Mouse (Mus musculus): ENCODE results near the gene Nufip2. TPM values are rescaled to one million over a fixed set of nuclear protein-coding genes. Genes with fewer than 3 reads are reported as not detected.

Gene Nufip2
- polyA plus RNA-seq, 1 experiment, result 8.0 TPM

DNA sequence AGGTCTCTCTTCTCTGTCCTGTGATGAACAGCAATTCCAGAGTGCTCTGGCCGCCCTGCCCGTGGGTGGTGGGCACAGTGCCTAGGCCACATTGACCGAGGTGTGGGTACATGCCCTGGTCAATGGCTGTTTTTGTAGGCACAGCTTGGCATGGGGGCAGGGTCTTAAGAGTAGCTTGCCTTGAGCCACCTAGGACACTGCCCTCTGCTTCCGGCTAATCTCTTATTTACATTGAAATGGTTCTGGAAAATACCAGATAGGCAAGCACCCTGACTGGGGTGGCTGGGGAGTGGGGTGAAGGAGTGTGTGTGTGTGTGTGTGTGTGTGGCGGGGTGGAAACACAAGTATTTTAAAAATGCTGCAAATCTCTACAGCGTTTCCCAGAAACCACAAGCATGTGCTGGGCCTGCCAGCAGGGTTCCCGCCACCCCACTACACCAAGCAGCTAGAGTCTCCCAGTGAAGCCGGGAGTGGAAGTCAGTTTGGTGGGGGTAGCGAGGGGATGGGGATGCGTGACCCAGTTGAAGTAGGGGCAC is 97.3 kb downstream of the Nufip2 start:
- peak overlapping the region; percentile 86 for H3K4me3 ChIP-seq (replicated peaks)
- TF ChIP-seq GATA1 (IDR thresholded peaks at IDR 0.05; ENCODE audit: borderline replicate concordance, low read length), result no peak
- TF ChIP-seq FLI1 (IDR thresholded peaks at IDR 0.05; ENCODE audit: low read length), result no peak
- no peaks in the 10 kb centered on the region for H3K27me3 ChIP-seq (replicated peaks)
- no peaks in the 10 kb centered on the region for H3K9me3 ChIP-seq
- peaks cover 26% of the 10 kb centered on the region for H3K36me3 ChIP-seq (replicated peaks; ENCODE audit: low read length)
- peaks cover 99% of the 10 kb centered on the region for H3K4me1 ChIP-seq

DNA sequence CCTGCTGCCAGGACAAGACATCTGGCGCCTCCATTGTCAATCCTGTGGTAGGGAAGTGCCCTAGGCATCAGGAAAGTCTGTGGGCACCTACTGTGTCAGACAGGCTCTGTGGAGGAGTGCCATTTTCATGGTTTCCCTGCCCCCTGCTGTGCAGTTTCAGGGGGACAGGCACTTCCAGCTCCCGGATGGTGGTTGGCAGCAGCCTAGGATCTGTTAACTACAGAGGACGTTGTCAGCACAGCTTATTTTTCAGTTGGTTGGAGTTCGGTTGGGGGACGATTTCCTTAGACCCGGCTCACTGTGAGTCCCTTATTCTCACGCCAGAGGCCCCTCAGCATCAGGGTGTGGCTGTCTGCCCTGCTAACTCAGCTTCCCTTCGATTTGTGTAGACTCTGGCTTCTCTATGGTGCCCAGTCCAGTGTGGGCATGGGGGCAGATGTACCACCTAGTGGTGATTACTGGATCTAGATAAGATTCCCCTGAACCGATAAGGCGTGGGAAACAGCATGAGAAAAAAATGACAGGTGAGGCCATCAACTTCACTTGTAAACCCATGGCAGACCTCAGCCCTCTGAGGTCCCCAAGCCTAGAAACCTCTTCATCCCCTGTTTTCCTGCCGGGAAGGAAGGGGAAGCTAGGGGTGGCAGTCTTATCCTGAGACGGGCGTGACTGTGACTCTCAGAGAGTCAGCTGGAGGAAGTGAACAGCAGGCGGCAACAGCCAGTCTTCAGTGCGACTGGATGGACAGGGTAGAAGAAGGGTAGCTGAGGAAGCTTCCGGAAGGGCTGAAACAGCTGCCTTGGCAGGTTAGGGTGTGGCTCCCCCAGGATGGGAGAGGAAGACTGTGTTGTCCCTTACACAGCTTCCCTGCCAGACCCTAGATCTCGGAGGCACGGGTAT is 98.0 kb downstream of the Nufip2 start:
- H3K4me1 ChIP-seq, result peaks cover 99% of the 10 kb centered on the region
- H3K36me3 ChIP-seq (replicated peaks; ENCODE audit: low read length), result peaks cover 20% of the 10 kb centered on the region

DNA sequence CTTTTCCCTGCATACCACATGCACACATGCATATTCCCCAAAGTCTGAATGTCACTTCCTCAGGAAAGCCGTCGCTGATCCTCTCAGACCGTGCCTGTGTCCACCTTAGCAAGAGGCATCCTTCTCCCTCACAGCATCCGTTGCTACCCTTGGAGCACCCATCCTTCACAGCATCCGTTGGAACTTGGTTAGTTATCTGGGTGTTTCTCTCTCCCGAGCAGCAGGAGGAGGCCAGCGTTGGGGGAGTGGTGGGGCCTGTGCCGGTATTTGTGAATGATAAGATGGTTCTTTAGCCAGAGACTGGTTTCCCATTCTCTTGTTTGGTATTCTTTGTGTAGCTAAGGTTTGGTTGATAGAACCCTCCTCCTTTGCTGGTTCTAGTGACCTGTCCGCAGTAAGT is 98.9 kb downstream of the Nufip2 start:
- Histone ChIP-seq H3K4me1 (peaks cover 97% of the 10 kb centered on the region), H3K27me3 (replicated peaks) (no peaks in the 10 kb centered on the region), H3K4me3 (replicated peaks) (peak overlapping the region; percentile 87)

More for the DNA sequence above, 98.0 kb downstream of the Nufip2 start:
- no peaks in the 10 kb centered on the region for H3K27me3 ChIP-seq (replicated peaks)
- TF ChIP-seq FLI1 (IDR thresholded peaks at IDR 0.05; ENCODE audit: low read length) (no peak), GATA1 (IDR thresholded peaks at IDR 0.05; ENCODE audit: borderline replicate concordance, low read length) (no peak)
- peak overlapping the region; percentile 86 for H3K4me3 ChIP-seq (replicated peaks)
- no peaks in the 10 kb centered on the region for H3K9me3 ChIP-seq

DNA sequence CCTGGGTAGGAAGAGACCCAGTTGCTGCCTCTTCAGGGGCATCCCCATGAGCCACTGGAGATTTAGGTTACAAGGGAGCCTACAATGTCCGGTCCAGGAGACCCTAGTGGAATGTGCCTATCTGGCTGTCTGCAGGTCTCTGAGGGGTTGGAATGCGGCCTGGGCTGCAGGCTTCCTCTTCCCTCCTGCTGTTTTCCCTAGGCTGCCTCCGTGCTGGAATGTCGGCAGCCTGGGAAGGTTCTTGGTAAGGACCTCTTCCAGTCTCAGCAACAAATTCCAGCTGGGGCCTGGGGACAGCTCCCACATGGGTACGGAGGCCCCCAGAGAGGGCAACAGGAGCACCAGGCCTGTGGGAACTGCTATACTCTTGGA is 99.4 kb downstream of the Nufip2 start:
- Histone ChIP-seq H3K9me3 (no peaks in the 10 kb centered on the region), H3K36me3 (replicated peaks; ENCODE audit: low read length) (peaks cover 14% of the 10 kb centered on the region), H3K27me3 (replicated peaks) (no peaks in the 10 kb centered on the region), H3K4me1 (peaks cover 97% of the 10 kb centered on the region), H3K4me3 (replicated peaks) (peak overlapping the region; percentile 87)
- no peak for TF ChIP-seq GATA1 (IDR thresholded peaks at IDR 0.05; ENCODE audit: borderline replicate concordance, low read length)

More for the DNA sequence above, 98.9 kb downstream of the Nufip2 start:
- TF ChIP-seq GATA1 (IDR thresholded peaks at IDR 0.05; ENCODE audit: borderline replicate concordance, low read length) (no peak), FLI1 (IDR thresholded peaks at IDR 0.05; ENCODE audit: low read length) (no peak)
- H3K9me3 ChIP-seq, result no peaks in the 10 kb centered on the region
- peaks cover 14% of the 10 kb centered on the region for H3K36me3 ChIP-seq (replicated peaks; ENCODE audit: low read length)

DNA sequence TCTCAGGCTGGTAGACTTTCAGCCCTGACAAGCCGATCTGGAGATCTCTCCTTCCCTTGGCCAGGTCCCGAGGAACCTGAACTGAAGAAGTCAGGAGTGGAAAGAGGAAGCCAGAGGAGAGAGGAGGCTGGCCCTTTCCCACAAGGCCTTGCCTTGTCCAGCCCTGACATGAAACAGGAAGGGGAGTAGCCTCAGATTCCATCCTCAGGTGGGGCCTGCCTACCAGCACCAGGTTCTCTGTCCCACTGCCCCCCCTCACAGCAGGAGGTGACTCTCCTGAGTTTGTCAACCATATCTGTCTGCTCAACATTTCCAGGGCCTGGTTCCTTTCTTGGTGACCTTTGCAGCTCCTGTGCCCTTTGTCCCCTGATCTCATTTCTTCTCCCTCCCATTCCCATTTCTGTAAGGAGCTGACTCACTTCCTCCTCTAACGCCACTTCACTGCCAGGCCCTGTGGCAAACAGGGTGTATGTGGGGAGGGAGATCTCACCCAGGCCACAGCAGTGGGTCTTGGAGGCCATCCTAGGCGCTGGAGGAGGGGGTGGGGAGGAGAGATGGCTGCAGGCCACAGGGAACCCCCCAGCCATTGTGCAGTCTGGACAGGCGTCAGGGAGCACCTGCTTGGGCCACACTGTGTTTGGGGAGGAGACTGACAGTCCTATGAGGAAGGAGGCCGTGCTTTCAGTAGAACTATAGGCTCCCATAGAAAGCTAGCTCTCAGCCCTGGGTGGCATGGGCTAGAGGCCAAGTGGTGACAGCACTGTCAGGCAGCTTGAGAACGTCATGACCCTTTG is 100.0 kb downstream of the Nufip2 start:
- Histone ChIP-seq H3K36me3 (replicated peaks; ENCODE audit: low read length) (peaks cover 8% of the 10 kb centered on the region), H3K4me1 (peaks cover 97% of the 10 kb centered on the region), H3K4me3 (replicated peaks) (peak overlapping the region; percentile 87), H3K27me3 (replicated peaks) (no peaks in the 10 kb centered on the region), H3K9me3 (no peaks in the 10 kb centered on the region)
- TF ChIP-seq GATA1 (IDR thresholded peaks at IDR 0.05; ENCODE audit: borderline replicate concordance, low read length) (no peak), FLI1 (IDR thresholded peaks at IDR 0.05; ENCODE audit: low read length) (no peak)

DNA sequence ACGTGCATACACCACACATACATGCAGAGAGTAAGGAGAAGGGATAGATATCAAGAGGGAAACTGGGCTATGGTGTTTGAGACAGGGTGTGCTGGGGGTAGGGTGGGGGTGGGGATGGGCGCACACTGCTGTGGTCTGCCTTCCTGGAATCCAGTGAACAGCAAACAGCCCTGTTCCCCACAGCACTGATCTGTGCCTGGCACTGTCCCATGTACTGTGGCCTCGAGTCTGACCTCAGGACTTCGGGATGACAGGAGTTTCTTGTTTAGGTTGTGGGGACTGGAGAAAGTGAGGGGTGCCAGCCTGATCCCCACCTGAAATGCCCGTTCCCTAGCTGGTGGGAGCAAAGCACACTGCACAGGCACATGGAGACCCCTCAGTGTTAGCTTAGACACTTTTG is 101.8 kb downstream of the Nufip2 start, which contains the start of gene Gm10277:
Gene Gm10277 (minus strand): TSS at position 41 of the 400 bp plus-strand sequence.
- TF ChIP-seq GATA1 (IDR thresholded peaks at IDR 0.05; ENCODE audit: borderline replicate concordance, low read length), result no peak
- no peak for TF ChIP-seq FLI1 (IDR thresholded peaks at IDR 0.05; ENCODE audit: low read length)
- Histone ChIP-seq H3K4me3 (replicated peaks) (peak within 1 kb of the TSS; percentile 87), H3K4me1 (peaks cover 98% of the 10 kb centered on the region), H3K9me3 (no peaks in the 10 kb centered on the region), H3K27me3 (replicated peaks) (no peaks in the 10 kb centered on the region), H3K36me3 (replicated peaks; ENCODE audit: low read length) (no peaks in the 10 kb centered on the region)

DNA sequence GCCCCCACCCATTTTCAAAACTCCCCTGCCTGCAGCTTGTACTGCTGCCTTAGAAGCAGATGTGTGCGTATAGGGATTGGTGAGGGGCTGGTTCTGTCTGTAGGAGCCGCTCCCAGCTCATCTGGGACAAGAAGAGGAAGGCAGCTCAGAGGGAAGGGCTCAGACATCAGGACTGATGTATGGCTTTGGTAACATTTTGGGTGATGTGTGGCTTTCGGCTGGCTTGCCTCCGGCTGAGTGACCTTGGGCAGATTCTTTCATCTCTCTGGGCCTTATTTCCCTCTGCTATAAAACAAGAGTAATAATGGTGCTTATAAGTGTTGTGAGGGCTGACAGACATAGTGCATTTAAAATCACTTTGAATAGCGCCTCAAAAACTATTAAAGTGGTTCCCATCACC is 103.6 kb downstream of the Nufip2 start:
- no peak for TF ChIP-seq GATA1 (IDR thresholded peaks at IDR 0.05; ENCODE audit: borderline replicate concordance, low read length)
- no peak for TF ChIP-seq FLI1 (IDR thresholded peaks at IDR 0.05; ENCODE audit: low read length)
- H3K36me3 ChIP-seq (replicated peaks; ENCODE audit: low read length), result no peaks in the 10 kb centered on the region
- no peak overlapping the region for H3K4me3 ChIP-seq (replicated peaks)
- no peaks in the 10 kb centered on the region for H3K27me3 ChIP-seq (replicated peaks)
- peaks cover 94% of the 10 kb centered on the region for H3K4me1 ChIP-seq
- no peaks in the 10 kb centered on the region for H3K9me3 ChIP-seq

DNA sequence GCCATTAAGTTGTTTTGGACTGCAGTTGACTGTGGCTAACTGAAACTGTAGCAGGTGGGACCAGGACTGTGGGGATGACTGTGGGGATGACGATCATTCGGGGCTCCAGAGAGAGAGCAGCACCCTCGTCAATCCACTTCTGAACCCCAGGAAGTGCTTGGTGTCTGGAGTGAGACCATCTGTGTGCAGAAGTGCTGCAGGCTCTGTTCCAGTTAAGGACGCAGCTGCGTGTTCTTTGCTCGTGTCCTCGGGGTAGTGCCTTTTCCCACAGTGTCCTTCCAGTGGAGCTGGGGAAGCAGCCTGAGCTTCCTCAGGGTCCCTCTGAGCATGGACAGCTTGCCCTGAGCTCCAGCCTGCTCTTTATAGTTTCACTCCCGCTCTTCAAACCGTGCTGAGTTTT is 104.3 kb downstream of the Nufip2 start:
- Histone ChIP-seq H3K4me1 (peaks cover 90% of the 10 kb centered on the region), H3K9me3 (no peaks in the 10 kb centered on the region), H3K36me3 (replicated peaks; ENCODE audit: low read length) (no peaks in the 10 kb centered on the region), H3K4me3 (replicated peaks) (peak overlapping the region; percentile 59), H3K27me3 (replicated peaks) (no peaks in the 10 kb centered on the region)
- no peak for TF ChIP-seq GATA1 (IDR thresholded peaks at IDR 0.05; ENCODE audit: borderline replicate concordance, low read length)
- TF ChIP-seq FLI1 (IDR thresholded peaks at IDR 0.05; ENCODE audit: low read length), result no peak

DNA sequence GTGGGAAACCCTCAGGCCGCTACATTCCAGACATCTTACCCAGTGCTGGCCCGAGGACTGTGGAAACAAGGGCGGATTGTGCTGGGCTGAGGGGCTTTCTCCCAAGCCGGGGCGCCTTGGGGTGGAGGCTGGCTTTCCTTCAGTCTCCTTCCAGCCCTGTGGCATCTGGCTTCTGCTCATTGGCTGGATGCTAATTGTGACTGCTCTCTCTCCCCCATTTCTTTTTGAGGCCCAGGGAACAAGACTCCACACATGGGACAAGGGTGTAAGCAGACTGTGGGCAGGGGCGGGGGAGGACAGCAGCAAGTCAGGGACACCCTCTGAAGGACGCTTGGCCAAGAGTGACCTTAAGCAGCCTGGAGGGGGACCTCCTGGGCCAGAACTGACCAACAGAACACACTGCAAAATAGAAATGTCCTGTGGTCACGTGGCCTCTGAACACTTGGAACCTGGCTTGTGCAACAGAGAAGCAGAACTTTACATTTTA is 105.3 kb downstream of the Nufip2 start:
- peak overlapping the region; percentile 7 for H3K4me3 ChIP-seq (replicated peaks)

More for the DNA sequence above, 105.3 kb downstream of the Nufip2 start:
- Histone ChIP-seq H3K9me3 (no peaks in the 10 kb centered on the region), H3K27me3 (replicated peaks) (no peaks in the 10 kb centered on the region), H3K4me1 (peaks cover 85% of the 10 kb centered on the region), H3K36me3 (replicated peaks; ENCODE audit: low read length) (no peaks in the 10 kb centered on the region)
- no peak for TF ChIP-seq FLI1 (IDR thresholded peaks at IDR 0.05; ENCODE audit: low read length)
- TF ChIP-seq GATA1 (IDR thresholded peaks at IDR 0.05; ENCODE audit: borderline replicate concordance, low read length), result no peak

Other genes starting within 250 kb of the Nufip2 start
- 0.38 TPM in 1 of 2 replicates, not detected in the other for gene Coro6, start 223.7 kb upstream of the Nufip2 start, polyA plus RNA-seq (2012; ENCODE audit: insufficient read depth, low replicate concordance)
- gene Ankrd13b, start 196.5 kb upstream of the Nufip2 start, polyA plus RNA-seq (2012; ENCODE audit: insufficient read depth, low replicate concordance), result 6.7 and 9.3 TPM in 2 replicates
- gene Git1, start 192.6 kb upstream of the Nufip2 start, polyA plus RNA-seq (2012; ENCODE audit: insufficient read depth, low replicate concordance), result 65.1 and 158 TPM in 2 replicates
- 2.4 and 4.6 TPM in 2 replicates for gene Abhd15, start 171.0 kb upstream of the Nufip2 start, polyA plus RNA-seq (2012; ENCODE audit: insufficient read depth, low replicate concordance)
- gene Trp53i13, start 170.2 kb upstream of the Nufip2 start, polyA plus RNA-seq (2012; ENCODE audit: insufficient read depth, low replicate concordance), result 22.3 and 38.9 TPM in 2 replicates
- 0.08 TPM in 1 of 2 replicates, not detected in the other for gene Gm10392, start 167.0 kb upstream of the Nufip2 start, polyA plus RNA-seq (2012; ENCODE audit: insufficient read depth, low replicate concordance)
- gene Taok1, start 78.3 kb upstream of the Nufip2 start, polyA plus RNA-seq (2012; ENCODE audit: insufficient read depth, low replicate concordance), result 1.2 and 2.3 TPM in 2 replicates
- gene Cryba1, start 39.1 kb downstream of the Nufip2 start, polyA plus RNA-seq (2012; ENCODE audit: insufficient read depth, low replicate concordance), result not detected in 2 replicates
- gene Myo18a, start 77.1 kb downstream of the Nufip2 start, polyA plus RNA-seq (2012; ENCODE audit: insufficient read depth, low replicate concordance), result 6.7 and 20.0 TPM in 2 replicates
- not detected in 2 replicates for gene Gm10277, start 101.6 kb downstream of the Nufip2 start, polyA plus RNA-seq (2012; ENCODE audit: insufficient read depth, low replicate concordance)
- gene Pipox, start 207.9 kb downstream of the Nufip2 start, polyA plus RNA-seq (2012; ENCODE audit: insufficient read depth, low replicate concordance), result not detected in 2 replicates
- not detected in 2 replicates for gene Sez6, start 244.6 kb downstream of the Nufip2 start, polyA plus RNA-seq (2012; ENCODE audit: insufficient read depth, low replicate concordance)

All from megakaryocyte, embryonic 14.5 days (primary cell).